Mouse (Mus musculus): ENCODE results near the gene Map7d1. TPM values are rescaled to one million over a fixed set of nuclear protein-coding genes. Genes with fewer than 3 reads are reported as not detected.

Gene Map7d1
- polyA plus RNA-seq, 1 experiment from 2014 or later, result 34.7 TPM

DNA sequence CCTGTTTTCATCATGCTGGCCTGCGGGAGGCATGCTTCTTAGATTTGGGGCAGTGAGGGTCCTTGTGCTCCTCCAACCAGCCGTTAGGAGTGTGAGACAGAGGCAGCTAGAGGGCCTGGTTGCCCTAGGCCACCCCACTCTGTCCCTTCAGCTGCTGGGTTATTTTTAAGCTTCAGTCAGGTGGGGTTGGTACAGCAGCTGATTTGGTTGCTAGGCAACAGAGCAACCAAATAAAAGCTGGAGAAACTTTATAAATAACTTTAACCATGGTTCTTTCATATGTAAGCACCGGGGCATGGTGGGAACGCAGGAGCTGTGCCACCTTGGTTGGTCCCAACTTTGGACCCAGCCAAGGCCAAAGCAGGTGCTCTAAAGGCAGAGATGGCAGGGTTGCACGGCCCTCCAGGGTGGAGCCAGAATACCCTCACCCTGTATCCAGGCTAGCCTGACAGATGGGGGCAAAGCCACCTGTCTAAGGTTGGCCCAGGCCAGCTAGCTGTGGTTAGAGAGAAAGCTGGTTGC lies 18.4 kb downstream of the Map7d1 start:
- Histone ChIP-seq H3K36me3 (ENCODE audit: control insufficient read depth, insufficient read depth) (peaks cover 68% of the 10 kb centered on the region), H3K4me2 (ENCODE audit: low read depth, low read length) (peak overlapping the region; percentile 45), H3K27ac (ENCODE audit: low read length) (peak overlapping the region; percentile 97), H3K4me1 (ENCODE audit: control insufficient read depth, insufficient read depth, low read length) (peaks cover 38% of the 10 kb centered on the region), H3K27me3 (ENCODE audit: control insufficient read depth, insufficient read depth, low read length) (no peaks in the 10 kb centered on the region), H3K9me3 (replicated peaks; ENCODE audit: control insufficient read depth, low read length) (no peaks in the 10 kb centered on the region), H3K9ac (ENCODE audit: low read length) (peak overlapping the region; percentile 35), H3K4me3 (ENCODE audit: low read length) (no peak overlapping the region)
- ATAC-seq (replicated peaks; ENCODE audit: extremely low read depth, insufficient read depth, low FRiP score), result peak; percentile 88
- WGBS, result 32% methylated on average over 5 of the region's 5 CpGs

DNA sequence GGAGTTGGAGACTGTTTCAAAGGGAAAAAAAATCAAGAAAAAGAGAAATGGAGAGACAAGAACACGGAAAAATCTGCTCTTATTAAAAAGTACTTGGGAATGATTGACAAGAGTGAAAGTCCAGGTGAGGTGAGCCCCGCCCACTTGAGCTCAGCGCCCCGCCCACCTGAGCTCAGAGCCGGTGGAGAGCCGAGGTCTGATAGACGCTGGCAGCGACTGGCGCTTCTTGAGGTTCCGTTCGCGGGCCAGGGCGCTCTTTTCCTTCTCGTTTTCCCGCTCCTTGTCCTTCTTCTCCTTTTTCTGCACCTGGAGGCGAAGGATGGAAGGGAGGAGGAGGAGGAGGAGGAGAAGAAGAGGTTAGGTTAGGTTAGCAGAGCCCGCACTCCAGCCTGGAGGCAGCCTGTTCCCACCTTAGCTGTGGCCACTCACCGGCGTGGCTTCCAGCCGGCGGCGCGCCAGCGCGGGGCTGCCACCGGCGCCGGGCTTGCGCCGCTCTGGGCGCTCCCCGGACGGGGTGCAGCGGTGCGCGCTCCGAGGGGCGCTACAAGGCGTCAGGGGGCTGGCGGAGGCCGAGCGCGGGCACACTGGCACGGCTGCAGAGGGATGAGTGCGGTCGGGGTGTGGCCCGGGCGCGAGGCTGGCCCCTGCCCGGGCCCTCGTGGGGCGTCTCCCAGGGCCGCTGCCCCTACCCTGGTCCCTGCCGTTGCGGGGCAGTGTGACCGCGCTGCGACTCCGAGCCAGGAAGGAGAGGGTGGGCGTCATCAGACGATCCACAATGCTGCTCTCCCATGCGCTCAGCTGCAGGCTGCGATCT lies 19.5 kb downstream of the Map7d1 start:
- H3K27me3 ChIP-seq (ENCODE audit: control insufficient read depth, insufficient read depth, low read length), result no peaks in the 10 kb centered on the region
- no peaks in the 10 kb centered on the region for H3K9me3 ChIP-seq (replicated peaks; ENCODE audit: control insufficient read depth, low read length)
- H3K4me1 ChIP-seq (ENCODE audit: control insufficient read depth, insufficient read depth, low read length), result peaks cover 27% of the 10 kb centered on the region
- peak overlapping the region; percentile 35 for H3K9ac ChIP-seq (ENCODE audit: low read length)
- WGBS, result 46% methylated on average over 57 of the region's 63 CpGs
- peak; percentile 12; the same call in 1 of the 2 replicates for ATAC-seq (replicated peaks; ENCODE audit: extremely low read depth, insufficient read depth, low FRiP score)
- H3K36me3 ChIP-seq (ENCODE audit: control insufficient read depth, insufficient read depth), result peaks cover 76% of the 10 kb centered on the region
- peak overlapping the region; percentile 45 for H3K4me2 ChIP-seq (ENCODE audit: low read depth, low read length)
- no peak overlapping the region for H3K4me3 ChIP-seq (ENCODE audit: low read length)
- H3K27ac ChIP-seq (ENCODE audit: low read length), result peak overlapping the region; percentile 97

DNA sequence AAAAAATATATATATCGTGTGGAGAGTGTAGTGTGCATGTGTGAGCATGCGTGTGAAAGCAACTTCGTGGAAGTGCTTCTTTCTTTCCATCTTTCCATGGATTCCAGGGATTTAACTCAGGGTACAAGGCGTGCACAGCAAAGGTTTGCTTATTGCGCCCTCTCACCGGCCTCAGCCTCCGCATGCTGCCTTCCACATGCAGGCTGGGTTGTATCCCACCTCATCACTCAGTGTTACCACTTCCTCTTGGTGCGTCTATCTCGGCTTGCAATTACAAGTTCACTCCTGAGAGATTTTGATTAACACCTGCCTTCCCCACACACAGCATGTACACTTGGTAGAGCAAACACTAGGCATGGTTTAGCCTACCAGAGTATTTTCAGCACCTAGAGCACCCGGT lies 21.0 kb downstream of the Map7d1 start:
- Histone ChIP-seq H3K9me3 (replicated peaks; ENCODE audit: control insufficient read depth, low read length) (no peaks in the 10 kb centered on the region), H3K4me1 (ENCODE audit: control insufficient read depth, insufficient read depth, low read length) (peaks cover 26% of the 10 kb centered on the region), H3K27ac (ENCODE audit: low read length) (no peak overlapping the region), H3K4me3 (ENCODE audit: low read length) (no peak overlapping the region), H3K36me3 (ENCODE audit: control insufficient read depth, insufficient read depth) (peaks cover 75% of the 10 kb centered on the region), H3K9ac (ENCODE audit: low read length) (no peak overlapping the region), H3K4me2 (ENCODE audit: low read depth, low read length) (no peak overlapping the region), H3K27me3 (ENCODE audit: control insufficient read depth, insufficient read depth, low read length) (no peaks in the 10 kb centered on the region)
- WGBS, result 83% methylated on average over 10 of the region's 10 CpGs
- no peak for ATAC-seq (replicated peaks; ENCODE audit: extremely low read depth, insufficient read depth, low FRiP score)

DNA sequence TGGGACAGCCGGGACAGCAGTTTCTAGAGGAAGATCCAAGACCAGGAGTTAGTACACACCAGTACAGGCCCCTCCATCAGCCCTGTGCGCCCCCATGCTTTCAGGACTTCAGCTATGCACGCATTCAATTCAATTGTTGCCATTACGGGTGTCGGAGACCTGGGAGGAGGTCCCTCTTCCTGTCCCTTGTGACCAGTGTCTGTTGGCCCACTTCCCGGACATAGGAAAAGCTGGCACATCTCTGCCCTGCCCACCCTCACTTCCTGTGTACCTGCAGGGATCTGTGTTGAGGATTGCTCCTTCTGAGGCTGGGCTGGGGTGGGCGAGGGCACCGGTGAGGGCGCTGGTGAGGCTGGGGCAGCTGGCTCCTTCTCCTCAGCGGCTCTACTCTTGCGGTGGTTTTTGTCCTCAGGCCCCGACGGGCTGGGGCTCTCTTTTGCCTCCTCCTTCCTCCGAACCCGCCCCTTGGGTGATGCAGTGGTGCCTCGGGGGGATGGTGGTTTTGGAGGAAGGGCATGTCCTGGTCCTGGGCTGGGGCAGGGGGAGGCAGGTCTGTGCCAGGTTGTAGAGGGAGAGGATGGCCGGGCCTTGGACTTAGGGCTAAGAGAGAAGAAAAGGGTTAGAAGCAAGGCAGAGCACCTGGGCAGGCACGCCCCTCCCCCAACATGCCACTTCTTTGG lies 21.5 kb downstream of the Map7d1 start:
- no peak overlapping the region for H3K4me3 ChIP-seq (ENCODE audit: low read length)
- WGBS, result 78% methylated on average over 18 of the region's 18 CpGs
- peaks cover 69% of the 10 kb centered on the region for H3K36me3 ChIP-seq (ENCODE audit: control insufficient read depth, insufficient read depth)
- H3K9ac ChIP-seq (ENCODE audit: low read length), result no peak overlapping the region
- peaks cover 26% of the 10 kb centered on the region for H3K4me1 ChIP-seq (ENCODE audit: control insufficient read depth, insufficient read depth, low read length)
- no peaks in the 10 kb centered on the region for H3K27me3 ChIP-seq (ENCODE audit: control insufficient read depth, insufficient read depth, low read length)
- H3K9me3 ChIP-seq (replicated peaks; ENCODE audit: control insufficient read depth, low read length), result no peaks in the 10 kb centered on the region
- no peak overlapping the region for H3K4me2 ChIP-seq (ENCODE audit: low read depth, low read length)
- ATAC-seq (replicated peaks; ENCODE audit: extremely low read depth, insufficient read depth, low FRiP score), result no peak
- H3K27ac ChIP-seq (ENCODE audit: low read length), result no peak overlapping the region

DNA sequence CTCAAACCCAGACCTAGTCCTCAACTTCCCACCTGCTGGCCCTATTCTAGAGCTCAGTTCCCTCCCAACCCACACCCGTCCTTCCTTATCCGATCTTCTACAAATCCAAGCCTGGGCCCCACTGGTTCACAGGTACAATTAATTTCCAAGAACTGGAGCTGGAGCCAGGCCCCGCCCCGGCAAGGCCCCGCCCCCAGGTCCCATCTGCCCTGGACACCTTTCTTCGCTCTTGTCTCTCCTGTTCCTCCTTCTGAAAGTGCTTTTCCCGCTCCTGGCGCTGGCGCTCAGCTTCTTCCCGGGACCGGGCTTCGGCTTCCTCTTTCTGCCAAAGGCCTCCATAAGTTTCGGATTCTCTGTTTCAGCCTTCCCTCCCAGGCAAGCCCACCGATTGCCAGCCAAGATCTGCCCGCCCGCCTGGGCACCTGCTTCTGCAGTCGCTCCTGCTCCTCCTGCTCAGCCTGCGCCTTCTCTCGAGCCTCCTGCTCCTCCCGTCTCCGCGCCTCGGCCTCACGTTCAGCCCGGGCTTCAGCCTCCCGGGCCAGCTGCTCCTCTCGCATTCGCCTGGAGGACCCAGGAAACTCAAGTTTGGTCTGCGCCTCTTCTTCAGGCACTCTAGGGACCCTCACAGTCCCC lies 22.4 kb downstream of the Map7d1 start:
- H3K9ac ChIP-seq (ENCODE audit: low read length), result no peak overlapping the region
- H3K36me3 ChIP-seq (ENCODE audit: control insufficient read depth, insufficient read depth), result peaks cover 63% of the 10 kb centered on the region
- H3K27ac ChIP-seq (ENCODE audit: low read length), result no peak overlapping the region
- H3K4me2 ChIP-seq (ENCODE audit: low read depth, low read length), result no peak overlapping the region
- peaks cover 22% of the 10 kb centered on the region for H3K4me1 ChIP-seq (ENCODE audit: control insufficient read depth, insufficient read depth, low read length)
- H3K4me3 ChIP-seq (ENCODE audit: low read length), result no peak overlapping the region
- no peaks in the 10 kb centered on the region for H3K27me3 ChIP-seq (ENCODE audit: control insufficient read depth, insufficient read depth, low read length)
- ATAC-seq (replicated peaks; ENCODE audit: extremely low read depth, insufficient read depth, low FRiP score), result no peak
- 89% methylated on average over 29 of the region's 29 CpGs for WGBS
- no peaks in the 10 kb centered on the region for H3K9me3 ChIP-seq (replicated peaks; ENCODE audit: control insufficient read depth, low read length)

DNA sequence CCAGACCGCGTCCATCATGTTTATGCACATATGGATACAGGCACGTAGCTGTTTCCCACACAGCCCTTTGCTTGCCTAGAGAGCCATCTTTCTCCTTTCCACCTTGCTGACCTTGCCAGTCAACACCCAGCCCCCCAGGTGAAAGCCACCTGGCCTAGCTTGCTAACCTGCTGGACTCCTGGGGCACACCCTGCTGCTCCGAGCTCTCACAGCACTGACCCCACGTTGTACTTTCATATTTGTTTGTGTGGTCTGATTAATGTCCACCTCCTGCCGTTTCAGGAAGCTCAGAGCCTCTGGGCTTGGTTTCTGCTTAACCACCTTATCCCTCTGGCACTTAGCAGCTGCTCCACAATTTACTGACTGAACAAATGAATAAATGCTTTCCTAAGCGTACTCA lies 26.2 kb downstream of the Map7d1 start:
- 67% methylated on average over 7 of the region's 7 CpGs for WGBS
- no peaks in the 10 kb centered on the region for H3K27me3 ChIP-seq (ENCODE audit: control insufficient read depth, insufficient read depth, low read length)
- H3K4me2 ChIP-seq (ENCODE audit: low read depth, low read length), result no peak overlapping the region
- no peak for ATAC-seq (replicated peaks; ENCODE audit: extremely low read depth, insufficient read depth, low FRiP score)
- no peak overlapping the region for H3K27ac ChIP-seq (ENCODE audit: low read length)
- H3K4me1 ChIP-seq (ENCODE audit: control insufficient read depth, insufficient read depth, low read length), result peaks cover 3% of the 10 kb centered on the region
- H3K9ac ChIP-seq (ENCODE audit: low read length), result no peak overlapping the region
- peaks cover 41% of the 10 kb centered on the region for H3K36me3 ChIP-seq (ENCODE audit: control insufficient read depth, insufficient read depth)
- no peaks in the 10 kb centered on the region for H3K9me3 ChIP-seq (replicated peaks; ENCODE audit: control insufficient read depth, low read length)
- no peak overlapping the region for H3K4me3 ChIP-seq (ENCODE audit: low read length)

DNA sequence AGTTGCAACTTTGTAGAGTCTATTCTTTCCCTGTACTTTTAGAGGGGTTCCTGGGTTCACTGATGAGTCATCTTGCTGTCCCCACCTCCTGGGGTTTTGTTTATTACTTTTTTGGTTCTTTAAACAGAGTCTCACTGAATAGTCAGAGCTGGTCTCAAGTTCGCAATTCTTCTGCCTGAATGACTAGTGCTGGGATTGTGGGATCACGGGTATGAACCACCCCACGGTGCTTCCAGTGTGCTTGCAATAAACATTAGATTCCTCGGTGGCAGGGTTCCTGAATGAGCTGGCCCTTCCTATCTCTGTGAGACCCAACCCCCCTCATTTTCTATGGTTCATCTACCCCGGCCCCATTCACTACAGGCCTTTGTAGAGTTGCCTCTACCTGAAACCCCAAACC lies 28.0 kb downstream of the Map7d1 start:
- no peak overlapping the region for H3K9ac ChIP-seq (ENCODE audit: low read length)

DNA sequence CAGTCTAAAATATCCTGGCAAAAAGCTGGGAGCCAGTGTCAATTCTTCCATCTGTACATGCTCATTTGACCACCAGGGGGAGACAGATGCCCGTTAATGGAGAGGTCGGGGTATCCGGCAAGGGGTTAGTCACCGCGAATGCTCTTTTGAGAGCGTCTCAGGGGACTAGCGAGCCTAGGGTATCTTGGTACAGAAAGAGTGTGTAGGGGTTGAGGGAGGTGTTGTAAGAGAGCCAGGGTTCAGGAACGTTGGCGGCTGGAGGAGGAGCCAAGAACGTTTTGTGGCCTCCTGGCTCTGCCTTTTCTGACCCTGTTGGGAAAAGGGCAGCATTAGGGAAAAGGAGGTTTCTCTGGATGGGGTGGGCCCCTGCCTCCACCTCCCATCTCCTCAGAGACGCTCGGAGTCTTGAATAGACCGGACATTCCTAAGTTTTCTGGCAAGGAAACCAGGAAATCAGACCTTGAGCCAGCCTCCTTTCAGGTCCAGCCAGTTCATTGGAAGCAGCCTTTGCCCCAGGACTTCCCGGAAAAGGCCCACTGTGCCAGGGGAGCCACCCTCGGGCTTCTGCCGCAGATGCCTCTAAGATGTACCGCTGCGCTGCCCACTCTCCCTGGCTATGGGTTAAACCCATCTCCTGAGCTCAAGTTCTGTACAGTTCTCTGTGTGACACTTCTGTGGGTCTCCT lies 28.9 kb downstream of the Map7d1 start:
- H3K9ac ChIP-seq (ENCODE audit: low read length), result peak overlapping the region; percentile 62
- peaks cover 18% of the 10 kb centered on the region for H3K36me3 ChIP-seq (ENCODE audit: control insufficient read depth, insufficient read depth)
- H3K4me1 ChIP-seq (ENCODE audit: control insufficient read depth, insufficient read depth, low read length), result peaks cover 3% of the 10 kb centered on the region
- peak overlapping the region; percentile 75 for H3K27ac ChIP-seq (ENCODE audit: low read length)
- peak; percentile 81 for ATAC-seq (replicated peaks; ENCODE audit: extremely low read depth, insufficient read depth, low FRiP score)
- peak overlapping the region; percentile 47 for H3K4me3 ChIP-seq (ENCODE audit: low read length)
- H3K4me2 ChIP-seq (ENCODE audit: low read depth, low read length), result peak overlapping the region; percentile 70
- no peaks in the 10 kb centered on the region for H3K27me3 ChIP-seq (ENCODE audit: control insufficient read depth, insufficient read depth, low read length)
- H3K9me3 ChIP-seq (replicated peaks; ENCODE audit: control insufficient read depth, low read length), result no peaks in the 10 kb centered on the region
- 6% methylated on average over 18 of the region's 18 CpGs for WGBS

More for the DNA sequence above, 28.0 kb downstream of the Map7d1 start:
- Histone ChIP-seq H3K4me1 (ENCODE audit: control insufficient read depth, insufficient read depth, low read length) (peaks cover 3% of the 10 kb centered on the region), H3K27me3 (ENCODE audit: control insufficient read depth, insufficient read depth, low read length) (no peaks in the 10 kb centered on the region), H3K36me3 (ENCODE audit: control insufficient read depth, insufficient read depth) (peaks cover 27% of the 10 kb centered on the region), H3K27ac (ENCODE audit: low read length) (peak overlapping the region; percentile 75), H3K4me2 (ENCODE audit: low read depth, low read length) (no peak overlapping the region), H3K9me3 (replicated peaks; ENCODE audit: control insufficient read depth, low read length) (no peaks in the 10 kb centered on the region), H3K4me3 (ENCODE audit: low read length) (no peak overlapping the region)
- 30% methylated on average over 5 of the region's 5 CpGs for WGBS
- ATAC-seq (replicated peaks; ENCODE audit: extremely low read depth, insufficient read depth, low FRiP score), result no peak
